Mouse (Mus musculus) skeletal muscle tissue, adult 2 months (tissue): ENCODE measurements around the gene Fbxo6.
"Not testable (repeated sequence)": the region's sequence is repeated elsewhere in the genome, so short reads cannot be mapped to it uniquely, and the experiment has no call there.

Experiments used
- DNase-seq: peaks from one replicate; pipeline ENCODE4 v3.0.0-alpha.2; 2012; ENCODE audit warnings: low read depth, low spot score

Fbxo6 gene

GRCm38 (mm10) chr4:148128241-148128640 lies 23.7 kb downstream of the Fbxo6 start:
- no peak for DNase-seq

- DNase-seq = no peak
These were observed 29.3 kb downstream of the Fbxo6 start for GRCm38 (mm10) chr4:148122694-148123066.

DNA sequence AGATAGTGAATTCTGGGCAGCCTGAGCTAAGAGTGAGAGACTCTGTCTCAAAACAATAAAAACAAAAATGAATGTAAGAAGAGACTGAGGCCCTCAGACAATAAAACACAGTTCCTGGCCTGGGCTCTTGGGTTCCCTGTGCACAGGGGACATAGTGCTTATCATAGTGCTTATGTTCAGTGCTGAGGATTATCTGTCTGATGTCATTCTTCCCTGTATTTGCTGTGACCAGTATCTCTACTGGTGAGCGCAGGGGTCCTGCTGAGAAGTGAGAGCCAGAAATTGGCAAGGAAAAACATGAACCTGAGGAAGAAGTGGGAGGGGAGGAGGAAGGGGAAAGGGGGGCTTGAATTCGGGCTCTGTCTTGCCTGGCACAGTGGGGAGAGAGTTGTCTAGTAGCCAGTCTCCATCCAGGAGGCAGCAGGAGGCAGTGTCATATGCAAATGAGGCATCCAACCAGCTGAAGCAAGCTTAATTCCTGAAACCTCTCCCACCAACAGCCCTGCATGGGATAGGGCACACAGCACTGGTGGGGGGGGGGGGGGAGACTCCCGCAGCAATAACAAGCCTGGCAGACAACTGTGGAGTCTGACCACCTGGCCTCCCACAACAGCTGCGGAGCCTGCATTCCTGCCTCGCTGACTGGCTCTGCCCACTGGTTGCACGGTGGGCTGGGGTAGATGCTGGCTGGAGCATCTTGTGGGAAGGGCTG lies 29.8 kb downstream of the Fbxo6 start:
- no peak for DNase-seq

DNA sequence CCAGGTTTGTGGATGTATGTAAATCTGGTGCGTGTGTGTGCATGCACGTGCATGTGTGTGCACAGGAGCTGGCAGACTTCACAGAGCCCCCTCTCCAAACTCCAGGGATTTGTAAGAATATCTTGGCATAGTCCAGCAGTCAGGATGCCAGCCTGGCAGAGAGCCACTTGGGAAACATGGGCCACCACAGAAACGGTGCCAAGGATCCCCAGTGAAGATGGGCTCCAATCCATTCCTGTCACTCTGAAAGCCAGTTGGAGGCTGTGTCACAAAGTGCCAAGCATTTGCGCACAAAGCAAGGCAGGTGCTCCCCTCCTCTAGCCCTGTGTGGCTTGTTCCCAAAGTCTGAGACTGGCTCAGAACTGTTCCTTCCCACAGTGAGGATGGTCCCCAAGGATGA lies 30.6 kb downstream of the Fbxo6 start:
- DNase-seq = no peak

DNA sequence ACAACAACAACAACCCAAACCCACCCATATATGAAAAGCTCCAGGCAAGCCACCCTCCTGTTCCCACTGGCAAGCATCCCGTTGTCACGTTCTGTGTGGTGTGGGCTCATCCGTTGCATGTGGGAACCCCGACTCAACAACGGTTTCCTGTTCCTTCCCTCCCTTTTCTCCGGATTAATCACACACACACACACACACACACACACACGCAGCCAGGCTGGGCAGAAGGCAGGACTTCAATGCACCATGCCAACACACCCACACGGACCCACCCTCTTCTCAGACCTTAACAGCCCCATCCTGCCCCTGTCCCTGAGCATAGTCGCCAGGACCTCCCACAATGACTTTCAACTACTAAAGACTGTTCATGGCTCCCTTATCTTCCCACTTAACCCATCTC lies 31.4 kb downstream of the Fbxo6 start:
- no peak for DNase-seq

DNA sequence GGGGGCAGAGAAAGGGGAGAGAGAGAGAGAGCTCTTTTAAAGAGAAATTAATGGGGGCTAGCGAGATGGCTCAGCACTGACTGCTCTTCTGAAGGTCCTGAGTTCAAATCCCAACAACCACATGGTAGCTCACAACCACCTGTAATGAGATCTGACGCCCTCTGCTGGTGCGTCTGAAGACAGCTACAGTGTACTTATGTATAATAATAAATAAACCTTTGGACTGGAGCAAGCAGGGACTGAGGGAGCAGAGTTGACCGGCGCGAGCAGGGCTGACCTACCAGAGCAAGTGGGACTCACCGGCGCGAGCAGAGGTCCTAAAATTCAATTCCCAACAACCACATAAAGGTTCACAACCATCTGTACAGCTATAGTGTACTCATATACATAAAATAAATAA lies 32.4 kb downstream of the Fbxo6 start:
- not testable (repeated sequence) for DNase-seq

- DNase-seq = no peak
These were observed 34.5 kb downstream of the Fbxo6 start for GRCm38 (mm10) chr4:148117392-148117791.

GRCm38 (mm10) chr4:148116657-148117056 lies 35.3 kb downstream of the Fbxo6 start:
- no peak for DNase-seq

DNA sequence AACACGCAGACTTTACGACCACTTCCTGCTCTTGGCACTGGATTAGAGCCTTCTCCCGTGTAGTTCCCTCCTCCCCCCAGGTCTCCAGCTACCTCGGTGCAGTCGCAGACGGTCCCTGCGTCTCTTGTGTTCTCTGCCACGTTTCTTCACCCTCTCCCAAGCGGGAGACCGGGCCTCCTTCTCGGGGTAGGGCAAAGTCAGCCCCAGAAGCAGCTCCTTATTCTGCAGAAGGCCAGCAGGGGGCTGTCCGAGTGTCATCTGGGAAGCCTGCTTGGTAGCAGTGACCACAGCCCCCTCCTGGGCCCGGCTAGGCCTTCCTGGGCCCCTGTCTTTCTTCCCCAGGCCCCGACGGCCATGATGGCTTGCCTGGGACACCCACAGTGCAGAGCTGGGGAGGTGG lies 36.5 kb downstream of the Fbxo6 start:
- no peak for DNase-seq

DNA sequence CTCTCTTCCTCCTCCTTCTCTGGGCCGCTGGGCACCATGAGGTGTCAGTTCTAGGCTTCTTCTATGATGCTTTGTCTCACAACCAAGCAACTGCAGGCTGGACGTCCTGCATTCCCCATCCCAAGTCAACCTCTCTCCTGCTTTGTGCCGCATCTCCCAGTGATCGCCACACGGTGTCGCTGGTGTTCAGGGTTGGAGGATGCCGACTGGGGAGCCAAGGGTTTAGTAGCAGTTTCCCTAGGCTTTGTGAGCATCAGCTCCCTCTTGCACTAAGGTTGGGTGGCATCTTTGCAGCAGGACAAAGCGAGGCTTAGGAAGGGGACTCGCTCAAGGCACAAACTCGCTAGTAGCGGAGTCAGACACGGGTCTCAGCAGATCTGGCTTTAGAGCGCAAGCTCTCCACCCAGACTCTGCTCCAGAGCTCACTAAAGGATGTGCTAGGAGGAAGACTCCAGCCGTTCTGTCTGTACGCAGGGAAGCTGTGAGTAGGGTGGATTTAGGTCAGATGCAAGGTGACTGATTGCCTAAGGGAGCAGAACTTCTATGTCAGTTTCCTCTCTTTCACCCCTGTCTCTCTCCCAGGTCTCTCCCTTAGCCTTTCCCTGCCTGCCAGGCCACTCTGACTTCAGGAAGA lies 37.1 kb downstream of the Fbxo6 start:
- peak; percentile 73 for DNase-seq

DNA sequence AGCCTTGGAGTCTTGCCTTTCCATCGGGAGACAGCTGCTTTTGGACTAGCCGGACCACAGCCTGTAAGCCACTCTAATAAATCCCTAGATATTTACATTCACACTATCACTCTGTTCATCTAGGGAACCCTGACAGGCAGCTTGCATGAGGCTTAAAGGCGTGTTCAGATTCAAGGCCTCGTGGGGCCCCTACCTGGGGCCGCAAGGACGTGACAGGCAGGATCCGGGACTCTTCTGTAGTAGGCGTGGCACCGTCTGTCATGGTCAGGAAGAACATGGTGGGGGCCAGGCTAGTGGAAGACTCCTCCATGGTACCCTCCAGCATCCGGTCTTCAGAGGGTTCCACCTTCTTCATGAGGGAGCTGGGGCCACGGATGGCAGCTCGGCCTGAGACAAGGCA lies 39.4 kb downstream of the Fbxo6 start:
- DNase-seq = no peak

DNA sequence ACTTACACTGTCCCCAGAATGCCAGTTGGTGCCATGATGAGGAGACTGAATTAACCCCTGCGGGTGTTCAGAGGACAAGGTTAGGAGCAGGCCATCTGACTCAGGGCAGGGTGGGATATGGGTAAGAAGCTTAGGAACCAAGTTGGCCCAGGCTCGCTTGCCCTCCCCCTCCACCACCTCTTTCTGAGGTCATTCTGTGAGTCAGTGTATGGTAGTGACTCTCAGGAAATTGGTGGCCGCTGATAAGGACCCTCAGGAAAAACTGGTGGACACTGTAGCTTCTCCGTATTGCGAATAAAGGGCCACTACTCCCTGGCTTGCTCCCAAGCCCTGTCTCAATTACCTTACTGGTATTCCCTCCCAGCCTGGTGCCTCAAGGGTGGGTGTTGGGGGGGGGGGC lies 42.7 kb downstream of the Fbxo6 start:
- DNase-seq = no peak

- DNase-seq = no peak
These were observed 43.3 kb downstream of the Fbxo6 start for GRCm38 (mm10) chr4:148108565-148109100.

- peak; percentile 44 for DNase-seq
These were observed 44.2 kb downstream of the Fbxo6 start for GRCm38 (mm10) chr4:148107621-148108291.

DNA sequence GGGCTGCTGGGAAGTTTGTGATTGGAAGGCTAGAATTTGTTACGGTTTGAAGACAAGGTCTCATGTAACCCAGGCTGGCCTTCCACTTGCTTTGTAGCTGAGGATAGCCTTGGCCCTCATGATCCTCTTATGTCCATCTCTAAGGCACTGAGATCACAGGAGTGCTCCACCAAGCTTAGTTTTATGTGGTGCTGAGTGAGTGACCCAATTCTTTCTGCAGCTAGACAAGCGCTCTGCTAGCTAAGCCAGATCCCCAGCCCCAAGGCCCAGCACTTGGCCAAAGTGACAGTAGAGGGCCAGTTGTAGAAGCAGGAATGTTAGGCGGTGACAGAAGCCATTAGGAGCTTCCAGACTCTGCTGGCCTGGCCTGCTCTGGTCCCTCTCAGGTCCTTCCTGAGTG lies 47.8 kb downstream of the Fbxo6 start:
- DNase-seq = no peak

DNA sequence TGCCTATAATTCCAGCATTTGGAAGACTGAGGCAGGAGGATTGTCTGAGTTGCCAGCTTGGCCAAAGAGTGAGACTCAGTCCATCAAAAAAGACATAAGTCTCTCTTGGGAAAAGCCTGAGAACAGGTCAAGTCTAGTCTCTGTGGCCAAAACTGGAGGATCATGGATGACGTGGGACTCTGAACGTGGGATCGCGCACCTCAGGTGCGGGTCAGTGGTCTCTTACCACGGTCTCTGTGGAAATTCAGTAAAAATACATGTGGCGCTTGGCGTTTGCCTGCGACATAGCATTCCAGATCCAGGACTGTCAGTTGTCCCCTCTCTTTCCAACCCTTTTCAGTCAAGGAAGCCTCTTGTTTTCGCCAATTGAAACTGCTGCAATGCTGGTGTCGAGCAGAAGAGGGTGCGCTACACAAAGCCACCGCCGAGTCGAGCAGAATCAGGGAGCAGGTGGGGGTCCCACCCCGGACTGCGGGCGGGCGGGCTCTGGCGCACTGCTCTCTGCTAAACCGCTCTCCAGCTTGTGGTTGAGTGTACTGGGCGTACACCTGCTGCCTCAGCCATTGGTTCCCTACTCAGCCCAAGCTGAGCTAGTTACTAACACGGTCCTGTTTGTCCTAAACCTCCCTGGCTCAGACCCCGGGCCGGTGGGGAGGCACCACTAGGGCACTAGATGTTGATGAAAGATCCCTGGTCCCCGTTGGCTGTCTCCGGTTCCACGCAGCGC lies 50.0 kb downstream of the Fbxo6 start:
- no peak for DNase-seq

DNA sequence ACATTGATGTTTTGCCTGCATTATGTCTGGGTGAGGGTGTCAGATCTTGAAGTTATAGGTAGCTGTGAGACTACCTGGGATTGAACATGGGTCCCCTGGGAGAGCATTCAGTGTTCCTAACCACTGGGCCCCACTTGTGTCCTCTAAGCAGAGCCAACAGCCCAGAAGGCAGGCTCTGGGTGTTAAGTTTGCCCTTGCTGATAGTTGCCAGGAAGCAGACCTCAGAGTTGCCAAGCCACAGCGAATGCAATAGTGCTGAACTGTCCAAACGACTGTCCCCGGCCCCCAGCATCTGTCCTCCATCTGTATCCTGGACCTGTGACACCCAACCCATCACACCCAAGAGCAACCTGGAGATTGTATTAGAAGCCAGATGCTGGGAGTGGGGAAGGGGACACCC lies 53.3 kb downstream of the Fbxo6 start:
- no peak for DNase-seq

DNA sequence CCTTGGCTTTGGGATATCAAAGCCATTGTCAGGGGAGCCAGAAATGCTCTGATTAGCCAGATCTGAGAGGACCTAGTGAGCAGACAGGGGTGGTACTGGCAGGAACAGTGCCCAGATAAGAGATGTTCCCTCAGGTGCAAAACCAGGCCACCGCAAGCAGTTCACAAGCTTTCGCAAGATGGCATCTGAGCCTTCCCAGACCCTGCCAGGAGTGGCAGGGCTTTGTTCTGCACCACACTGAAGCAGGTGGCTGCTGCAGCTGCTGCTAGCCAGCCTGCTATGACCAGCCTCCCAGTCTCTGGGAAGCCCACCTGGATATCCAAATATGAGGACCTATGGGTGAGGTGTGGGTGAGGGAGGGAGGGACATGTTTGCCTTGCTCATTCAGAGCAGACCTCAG lies 54.0 kb downstream of the Fbxo6 start:
- DNase-seq = no peak
